Mouse (Mus musculus): ENCODE data around the gene Nck2.

The Nck2 gene

GRCm38 (mm10) chr1:43429924-43430876 lies 14.2 kb upstream of the Nck2 start:
- in situ Hi-C loops (cut with MboI; ENCODE audit: low sequenced_read_pairs) = no loop called here

GRCm38 (mm10) chr1:43433853-43434252 lies 10.5 kb upstream of the Nck2 start:
- in situ Hi-C loops (cut with MboI; ENCODE audit: low sequenced_read_pairs) = no loop called here

DNA sequence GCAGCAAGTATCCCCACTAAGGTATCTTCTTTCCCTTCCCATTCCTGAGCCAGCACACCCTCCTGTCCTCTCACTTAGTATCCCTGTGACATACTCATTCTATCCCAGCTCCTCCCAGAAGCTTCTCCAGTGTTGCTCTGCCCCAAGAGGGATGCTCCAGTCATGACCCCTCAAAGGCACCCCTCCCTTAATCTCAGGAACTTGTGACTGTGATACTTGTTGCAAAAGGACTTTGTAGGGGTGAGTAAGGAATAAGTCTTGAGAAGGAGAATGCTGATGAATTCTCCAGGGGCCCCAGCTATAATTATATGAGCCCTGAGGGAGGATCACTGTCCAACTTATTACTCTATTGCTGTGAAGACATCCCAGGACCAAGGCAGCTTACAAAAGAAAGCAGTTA lies 7.8 kb upstream of the Nck2 start:
- in situ Hi-C loops (cut with MboI; ENCODE audit: low sequenced_read_pairs) = no loop called here

GRCm38 (mm10) chr1:43439261-43439660 lies 5.1 kb upstream of the Nck2 start:
- in situ Hi-C loops (cut with MboI; ENCODE audit: low sequenced_read_pairs) = no loop called here

GRCm38 (mm10) chr1:43442568-43442967 lies 1.8 kb upstream of the Nck2 start:
- in situ Hi-C loops (cut with MboI; ENCODE audit: low sequenced_read_pairs) = no loop called here

GRCm38 (mm10) chr1:43445170-43446088 lies 1.1 kb downstream of the Nck2 start:
- in situ Hi-C loops (cut with MboI; ENCODE audit: low sequenced_read_pairs) = no loop called here

DNA sequence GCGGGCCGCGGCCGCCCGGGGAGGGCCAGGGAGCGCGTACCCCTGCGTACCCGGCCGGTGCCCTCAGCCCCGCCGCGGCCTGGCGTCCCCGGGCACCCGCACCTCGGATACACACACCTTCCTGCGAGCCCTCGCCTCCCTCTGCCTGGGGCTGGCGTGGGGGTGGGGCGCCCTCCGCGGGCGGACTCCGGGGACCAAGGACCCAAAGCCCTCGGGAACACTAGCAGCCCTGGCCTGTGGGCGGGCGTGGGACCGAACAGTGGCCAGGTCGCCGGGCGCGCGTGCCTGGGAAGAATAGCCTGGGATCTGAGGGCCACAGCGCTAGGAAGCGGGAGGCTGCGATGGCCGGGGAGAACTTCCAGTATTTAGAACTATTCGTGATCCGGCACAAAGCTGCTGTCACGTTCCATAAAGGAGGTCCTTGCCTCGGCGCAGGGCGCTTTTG lies 1.7 kb downstream of the Nck2 start:
- in situ Hi-C loops (cut with MboI; ENCODE audit: low sequenced_read_pairs) = no loop called here

GRCm38 (mm10) chr1:43446731-43447601 lies 2.6 kb downstream of the Nck2 start:
- in situ Hi-C loops (cut with MboI; ENCODE audit: low sequenced_read_pairs) = no loop called here

DNA sequence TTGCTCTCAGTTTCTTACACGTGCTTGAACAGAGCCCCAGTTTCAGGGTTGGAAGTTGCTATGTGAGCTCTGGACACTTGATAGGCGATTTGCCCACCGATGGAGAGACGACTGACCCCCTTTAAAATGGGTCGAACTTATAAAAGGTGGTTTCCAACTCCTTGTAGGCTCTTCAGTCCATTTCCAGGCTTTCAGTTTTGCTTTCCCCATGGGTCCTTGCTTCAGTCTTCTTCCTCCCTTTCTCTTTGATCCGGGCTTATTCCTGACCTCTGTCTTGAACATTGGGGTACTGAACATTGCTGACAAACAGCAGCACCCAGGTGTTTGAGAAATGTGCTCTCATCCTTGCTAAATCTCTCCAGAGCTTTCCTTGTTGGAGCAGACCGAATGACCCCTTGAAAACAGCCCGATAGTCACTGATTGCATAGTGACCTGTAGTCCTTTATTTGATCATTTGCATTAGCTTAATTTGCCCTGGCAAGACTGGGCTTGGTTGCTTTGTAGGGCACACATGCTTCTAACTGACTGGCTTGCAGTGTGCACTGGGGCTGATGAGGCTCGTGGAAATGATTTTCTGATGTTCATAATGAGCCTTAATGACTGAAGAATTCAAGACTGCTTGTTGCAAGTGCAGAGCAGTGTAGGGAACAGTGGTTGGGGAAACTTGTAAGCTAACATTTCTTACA lies 3.4 kb downstream of the Nck2 start:
- in situ Hi-C loops (cut with MboI; ENCODE audit: low sequenced_read_pairs) = no loop called here

- in situ Hi-C loops (cut with MboI; ENCODE audit: low sequenced_read_pairs) = no loop called here
Observed at GRCm38 (mm10) chr1:43450811-43451210, 6.4 kb downstream of the Nck2 start.

- in situ Hi-C loops (cut with MboI; ENCODE audit: low sequenced_read_pairs) = no loop called here
Observed at GRCm38 (mm10) chr1:43453683-43454082, 9.3 kb downstream of the Nck2 start.

DNA sequence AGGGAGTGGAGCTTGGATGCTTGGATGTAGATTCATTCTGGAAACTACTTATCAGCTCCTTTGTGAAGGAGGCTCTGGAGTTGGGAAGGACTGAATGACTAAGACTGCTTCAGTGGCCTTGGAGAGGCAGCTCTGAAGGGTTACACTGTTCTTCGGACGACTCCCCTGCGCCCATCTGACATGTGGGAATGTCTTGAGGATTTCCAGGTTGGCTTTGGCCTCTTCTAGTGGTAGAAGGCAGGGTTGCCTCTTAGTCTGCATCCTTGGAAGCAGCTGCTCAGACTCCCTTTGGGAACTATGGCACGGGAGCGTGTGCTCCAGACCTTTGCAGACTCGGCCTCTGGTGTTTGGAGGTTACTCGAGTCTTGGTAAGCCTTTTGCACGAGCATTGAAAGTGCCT lies 10.4 kb downstream of the Nck2 start:
- in situ Hi-C loops (cut with MboI; ENCODE audit: low sequenced_read_pairs) = no loop called here

DNA sequence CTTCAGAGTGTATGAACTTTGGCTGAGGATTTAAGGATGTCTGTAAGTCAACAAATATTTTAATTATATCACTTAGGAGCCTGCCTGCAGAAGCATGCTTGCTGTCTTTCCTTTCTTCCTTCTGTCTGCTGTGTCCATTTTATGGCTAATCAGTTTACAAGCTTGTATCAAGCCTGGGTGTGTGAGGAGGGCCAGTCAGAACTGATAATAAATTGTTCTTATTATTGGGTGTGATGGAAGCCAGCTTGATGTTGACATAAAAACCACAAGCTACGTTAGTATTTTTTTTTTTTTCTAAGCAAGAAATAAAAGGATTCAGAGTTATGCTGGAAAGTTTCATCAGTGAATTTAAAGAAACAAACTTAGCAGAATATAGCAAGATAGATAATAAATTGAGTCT lies 10.8 kb downstream of the Nck2 start:
- in situ Hi-C loops (cut with MboI; ENCODE audit: low sequenced_read_pairs) = no loop called here

- in situ Hi-C loops (cut with MboI; ENCODE audit: low sequenced_read_pairs) = no loop called here
Observed at GRCm38 (mm10) chr1:43457012-43457766, 12.8 kb downstream of the Nck2 start.

- in situ Hi-C loops (cut with MboI; ENCODE audit: low sequenced_read_pairs) = no loop called here
Observed at GRCm38 (mm10) chr1:43460468-43460867, 16.1 kb downstream of the Nck2 start.

- in situ Hi-C loops (cut with MboI; ENCODE audit: low sequenced_read_pairs) = no loop called here
Observed at GRCm38 (mm10) chr1:43462666-43463065, 18.3 kb downstream of the Nck2 start.

DNA sequence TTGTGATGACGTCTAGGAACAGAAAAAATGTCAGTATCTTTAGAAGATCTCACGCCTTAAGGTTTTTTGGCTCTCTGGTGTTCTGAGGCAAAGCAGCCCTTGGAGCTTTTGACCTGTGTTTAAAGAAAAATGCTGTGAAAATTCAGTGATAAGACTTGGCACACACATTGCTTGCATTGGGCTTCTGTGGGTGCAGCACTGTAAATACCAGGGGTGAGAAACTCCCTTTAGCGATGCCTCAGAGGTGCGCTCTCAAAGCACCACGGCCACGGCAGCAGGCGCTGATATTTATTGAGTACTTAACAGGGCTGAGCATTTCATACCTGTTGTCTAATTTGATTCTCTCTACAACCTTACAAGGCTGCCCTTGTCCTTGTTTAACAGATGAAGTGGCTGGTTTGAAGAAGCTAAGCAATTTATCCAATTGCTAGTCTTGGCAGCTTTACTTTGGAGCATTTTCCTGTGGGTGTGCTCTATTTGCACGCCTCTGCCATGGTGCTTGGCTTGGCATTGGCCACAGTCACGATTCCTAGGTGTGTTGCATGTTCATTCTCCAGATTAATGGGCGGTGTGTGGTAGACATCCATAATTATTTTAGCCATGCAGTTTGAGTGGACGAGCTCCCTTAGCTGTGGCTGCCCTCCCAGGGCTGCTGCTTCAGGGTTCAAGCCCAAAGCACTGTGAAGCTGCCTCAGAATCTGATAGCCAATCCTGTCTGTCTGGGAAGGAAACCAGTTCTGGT lies 19.7 kb downstream of the Nck2 start:
- in situ Hi-C loops (cut with MboI; ENCODE audit: low sequenced_read_pairs) = no loop called here

GRCm38 (mm10) chr1:43464976-43465375 lies 20.6 kb downstream of the Nck2 start:
- in situ Hi-C loops (cut with MboI; ENCODE audit: low sequenced_read_pairs) = no loop called here
